Mouse (Mus musculus): ENCODE measurements around the gene Fam107b.

Fam107b gene

GRCm38 (mm10) chr2:3622158-3622557, 51.9 kb downstream of the Fam107b start:
- Histone ChIP-seq H3K4me3 (replicated peaks; ENCODE audit: low read length) (no peak overlapping the region), H3K27me3 (ENCODE audit: insufficient read depth, low read length) (0 out of 2 replicates have a peak, but pooled peaks cover 3% of the 10 kb centered on the region), H3K9me3 (ENCODE audit: low read length) (no peaks in the 10 kb centered on the region), H3K4me1 (replicated peaks; ENCODE audit: low read depth, low read length) (no peaks in the 10 kb centered on the region), H3K36me3 (ENCODE audit: insufficient read depth, low read length) (no peaks in the 10 kb centered on the region)
- TF ChIP-seq CTCF (conservative IDR thresholded peaks at IDR 0.05; ENCODE audit: low read length) (no peak), NANOG (IDR thresholded peaks at IDR 0.05; ENCODE audit: borderline replicate concordance, low read length) (no peak), POU5F1 (IDR thresholded peaks at IDR 0.05; ENCODE audit: borderline replicate concordance, low read length) (no peak)

GRCm38 (mm10) chr2:3623207-3623980, 53.1 kb downstream of the Fam107b start:
- no peaks in the 10 kb centered on the region for H3K36me3 ChIP-seq (ENCODE audit: insufficient read depth, low read length)
- no peak for TF ChIP-seq NANOG (IDR thresholded peaks at IDR 0.05; ENCODE audit: borderline replicate concordance, low read length)
- TF ChIP-seq POU5F1 (IDR thresholded peaks at IDR 0.05; ENCODE audit: borderline replicate concordance, low read length) = no peak
- TF ChIP-seq CTCF (conservative IDR thresholded peaks at IDR 0.05; ENCODE audit: low read length) = no peak
- H3K4me3 ChIP-seq (replicated peaks; ENCODE audit: low read length) = no peak overlapping the region
- H3K4me1 ChIP-seq (replicated peaks; ENCODE audit: low read depth, low read length) = no peaks in the 10 kb centered on the region
- H3K9me3 ChIP-seq (ENCODE audit: low read length) = no peaks in the 10 kb centered on the region
- H3K27me3 ChIP-seq (ENCODE audit: insufficient read depth, low read length) = 0 out of 2 replicates have a peak, but pooled peaks cover 3% of the 10 kb centered on the region

- H3K4me3 ChIP-seq (replicated peaks; ENCODE audit: low read length) = no peak overlapping the region
- TF ChIP-seq CTCF (conservative IDR thresholded peaks at IDR 0.05; ENCODE audit: low read length) (no peak), NANOG (IDR thresholded peaks at IDR 0.05; ENCODE audit: borderline replicate concordance, low read length) (no peak)
- H3K4me1 ChIP-seq (replicated peaks; ENCODE audit: low read depth, low read length) = no peaks in the 10 kb centered on the region
- H3K36me3 ChIP-seq (ENCODE audit: insufficient read depth, low read length) = no peaks in the 10 kb centered on the region
- 0 out of 2 replicates have a peak, but pooled peaks cover 3% of the 10 kb centered on the region for H3K27me3 ChIP-seq (ENCODE audit: insufficient read depth, low read length)
- no peaks in the 10 kb centered on the region for H3K9me3 ChIP-seq (ENCODE audit: low read length)
Measured at GRCm38 (mm10) chr2:3623981-3624584, 53.8 kb downstream of the Fam107b start.

GRCm38 (mm10) chr2:3629096-3629495, 58.8 kb downstream of the Fam107b start:
- Histone ChIP-seq H3K36me3 (ENCODE audit: insufficient read depth, low read length) (no peaks in the 10 kb centered on the region), H3K9me3 (ENCODE audit: low read length) (no peaks in the 10 kb centered on the region), H3K4me1 (replicated peaks; ENCODE audit: low read depth, low read length) (no peaks in the 10 kb centered on the region), H3K27me3 (ENCODE audit: insufficient read depth, low read length) (0 out of 2 replicates have a peak, but pooled peaks cover 3% of the 10 kb centered on the region), H3K4me3 (replicated peaks; ENCODE audit: low read length) (no peak overlapping the region)
- TF ChIP-seq NANOG (IDR thresholded peaks at IDR 0.05; ENCODE audit: borderline replicate concordance, low read length) = no peak
- TF ChIP-seq POU5F1 (IDR thresholded peaks at IDR 0.05; ENCODE audit: borderline replicate concordance, low read length) = no peak
- TF ChIP-seq CTCF (conservative IDR thresholded peaks at IDR 0.05; ENCODE audit: low read length) = no peak

GRCm38 (mm10) chr2:3629741-3630140, 59.5 kb downstream of the Fam107b start:
- Histone ChIP-seq H3K36me3 (ENCODE audit: insufficient read depth, low read length) (no peaks in the 10 kb centered on the region), H3K4me1 (replicated peaks; ENCODE audit: low read depth, low read length) (no peaks in the 10 kb centered on the region), H3K27me3 (ENCODE audit: insufficient read depth, low read length) (0 out of 2 replicates have a peak, but pooled peaks cover 3% of the 10 kb centered on the region), H3K9me3 (ENCODE audit: low read length) (no peaks in the 10 kb centered on the region), H3K4me3 (replicated peaks; ENCODE audit: low read length) (no peak overlapping the region)
- TF ChIP-seq CTCF (conservative IDR thresholded peaks at IDR 0.05; ENCODE audit: low read length) = no peak; the same call in 1 of the 2 replicates
- TF ChIP-seq NANOG (IDR thresholded peaks at IDR 0.05; ENCODE audit: borderline replicate concordance, low read length) = no peak
- no peak for TF ChIP-seq POU5F1 (IDR thresholded peaks at IDR 0.05; ENCODE audit: borderline replicate concordance, low read length)

- Histone ChIP-seq H3K27me3 (ENCODE audit: insufficient read depth, low read length) (0 out of 2 replicates have a peak, but pooled peaks cover 3% of the 10 kb centered on the region), H3K4me3 (replicated peaks; ENCODE audit: low read length) (no peak overlapping the region), H3K4me1 (replicated peaks; ENCODE audit: low read depth, low read length) (no peaks in the 10 kb centered on the region), H3K9me3 (ENCODE audit: low read length) (no peaks in the 10 kb centered on the region), H3K36me3 (ENCODE audit: insufficient read depth, low read length) (no peaks in the 10 kb centered on the region)
- TF ChIP-seq CTCF (conservative IDR thresholded peaks at IDR 0.05; ENCODE audit: low read length) = no peak
- TF ChIP-seq NANOG (IDR thresholded peaks at IDR 0.05; ENCODE audit: borderline replicate concordance, low read length) = no peak
- TF ChIP-seq POU5F1 (IDR thresholded peaks at IDR 0.05; ENCODE audit: borderline replicate concordance, low read length) = no peak
Measured at GRCm38 (mm10) chr2:3630769-3631477, 60.6 kb downstream of the Fam107b start.

- no peaks in the 10 kb centered on the region for H3K9me3 ChIP-seq (ENCODE audit: low read length)
Measured at GRCm38 (mm10) chr2:3633137-3633536, 62.8 kb downstream of the Fam107b start.

GRCm38 (mm10) chr2:3636771-3637170, 66.5 kb downstream of the Fam107b start:
- TF ChIP-seq NANOG (IDR thresholded peaks at IDR 0.05; ENCODE audit: borderline replicate concordance, low read length) (no peak), POU5F1 (IDR thresholded peaks at IDR 0.05; ENCODE audit: borderline replicate concordance, low read length) (no peak), CTCF (conservative IDR thresholded peaks at IDR 0.05; ENCODE audit: low read length) (no peak)
- H3K4me1 ChIP-seq (replicated peaks; ENCODE audit: low read depth, low read length) = no peaks in the 10 kb centered on the region
- no peaks in the 10 kb centered on the region for H3K9me3 ChIP-seq (ENCODE audit: low read length)
- H3K27me3 ChIP-seq (ENCODE audit: insufficient read depth, low read length) = no peaks in the 10 kb centered on the region
- H3K4me3 ChIP-seq (replicated peaks; ENCODE audit: low read length) = no peak overlapping the region
- no peaks in the 10 kb centered on the region for H3K36me3 ChIP-seq (ENCODE audit: insufficient read depth, low read length)

More at GRCm38 (mm10) chr2:3633137-3633536, 62.8 kb downstream of the Fam107b start:
- Histone ChIP-seq H3K36me3 (ENCODE audit: insufficient read depth, low read length) (no peaks in the 10 kb centered on the region), H3K27me3 (ENCODE audit: insufficient read depth, low read length) (no peaks in the 10 kb centered on the region), H3K4me1 (replicated peaks; ENCODE audit: low read depth, low read length) (no peaks in the 10 kb centered on the region), H3K4me3 (replicated peaks; ENCODE audit: low read length) (no peak overlapping the region)
- no peak for TF ChIP-seq POU5F1 (IDR thresholded peaks at IDR 0.05; ENCODE audit: borderline replicate concordance, low read length)
- no peak for TF ChIP-seq CTCF (conservative IDR thresholded peaks at IDR 0.05; ENCODE audit: low read length)
- no peak for TF ChIP-seq NANOG (IDR thresholded peaks at IDR 0.05; ENCODE audit: borderline replicate concordance, low read length)

Data from E14TG2a.4 (cell line).